Mouse (Mus musculus) liver, embryonic 12.5 days (tissue): ENCODE results near the gene Gng7. TPM values are rescaled to one million over a fixed set of nuclear protein-coding genes. Genes with fewer than 3 reads are reported as not detected.

Experiments used
- polyA plus RNA-seq: library from polyadenylated mRNA; unstranded; fragments of >200 nt; fragmentation: Nextera tagmentation; extraction: Ambion mirVana; gene quantifications from 2 replicates; pipeline ENCODE4 v1.2.1, GENCODE M21; 2016

The Gng7 gene
- polyA plus RNA-seq, 1 experiment from 2014 or later = 0.80 TPM

Other genes starting within 250 kb of the Gng7 start
- gene Sf3a2, start 216.7 kb downstream of the Gng7 start, polyA plus RNA-seq = 53.5 and 54.1 TPM in 2 replicates
- 134 and 137 TPM in 2 replicates for gene Plekhj1, start 216.3 kb downstream of the Gng7 start, polyA plus RNA-seq
- 0.07 TPM in 1 of 2 replicates, not detected in the other for gene Amh, start 209.7 kb downstream of the Gng7 start, polyA plus RNA-seq
- gene Jsrp1, start 201.4 kb downstream of the Gng7 start, polyA plus RNA-seq = 0.18 and 0.46 TPM in 2 replicates
- gene Oaz1, start 188.3 kb downstream of the Gng7 start, polyA plus RNA-seq = 1,528 and 1,635 TPM in 2 replicates
- not detected in 2 replicates for gene Lingo3, start 170.9 kb downstream of the Gng7 start, polyA plus RNA-seq
- gene Lsm7, start 159.7 kb downstream of the Gng7 start, polyA plus RNA-seq = 235 and 245 TPM in 2 replicates
- 66.1 and 70.5 TPM in 2 replicates for gene Sppl2b, start 159.7 kb downstream of the Gng7 start, polyA plus RNA-seq
- 0.04 and 0.05 TPM in 2 replicates for gene Tmprss9, start 143.1 kb downstream of the Gng7 start, polyA plus RNA-seq
- gene Timm13, start 114.0 kb downstream of the Gng7 start, polyA plus RNA-seq = 271 and 301 TPM in 2 replicates
- 23.1 and 23.6 TPM in 2 replicates for gene Lmnb2, start 96.7 kb downstream of the Gng7 start, polyA plus RNA-seq
- 1.6 and 2.0 TPM in 2 replicates for gene Gadd45b, start 84.9 kb downstream of the Gng7 start, polyA plus RNA-seq
- gene Diras1, start 10.7 kb upstream of the Gng7 start, polyA plus RNA-seq = not detected in 2 replicates
- 7.1 and 7.9 TPM in 2 replicates for gene Slc39a3, start 22.5 kb upstream of the Gng7 start, polyA plus RNA-seq
- gene Sgta, start 45.2 kb upstream of the Gng7 start, polyA plus RNA-seq = 89.2 and 91.3 TPM in 2 replicates
- gene Thop1, start 55.1 kb upstream of the Gng7 start, polyA plus RNA-seq = 48.5 and 50.8 TPM in 2 replicates
- 17.3 and 17.8 TPM in 2 replicates for gene Creb3l3, start 83.9 kb upstream of the Gng7 start, polyA plus RNA-seq
- gene Map2k2, start 91.0 kb upstream of the Gng7 start, polyA plus RNA-seq = 167 and 168 TPM in 2 replicates
- gene Zbtb7a, start 120.3 kb upstream of the Gng7 start, polyA plus RNA-seq = 74.0 and 76.0 TPM in 2 replicates
- 28.9 and 29.7 TPM in 2 replicates for gene Pias4, start 153.0 kb upstream of the Gng7 start, polyA plus RNA-seq
- gene Eef2, start 161.7 kb upstream of the Gng7 start, polyA plus RNA-seq = 440 and 450 TPM in 2 replicates
- gene Dapk3, start 168.1 kb upstream of the Gng7 start, polyA plus RNA-seq = 41.7 TPM in 2 replicates
- not detected in 2 replicates for gene 4930442H23Rik, start 168.9 kb upstream of the Gng7 start, polyA plus RNA-seq
- not detected in 2 replicates for gene Nmrk2, start 187.1 kb upstream of the Gng7 start, polyA plus RNA-seq
- 0.05 and 0.06 TPM in 2 replicates for gene Atcay, start 215.9 kb upstream of the Gng7 start, polyA plus RNA-seq
- gene Zfr2, start 218.2 kb upstream of the Gng7 start, polyA plus RNA-seq = 1.1 and 1.2 TPM in 2 replicates
- gene Matk, start 238.0 kb upstream of the Gng7 start, polyA plus RNA-seq = 2.0 and 2.2 TPM in 2 replicates